Comparison of ENCODE assay signal across 8 mouse cellular contexts in genomic region chr5:115435755-115436379, GRCm38 (mm10). TPM values are rescaled to one million over a fixed set of nuclear protein-coding genes. Genes with fewer than 3 reads are reported as not detected.
A peak's percentile ranks its signal among the peaks of the same experiment; 100 is the strongest.
DNase-seq lines count a peak whose midpoint lies in the region; ATAC-seq and TF ChIP-seq lines count a peak whose summit lies in the region.

No protein-coding gene starts in this region.

- no peak for DNase-seq in heart, postnatal 0 days (ENCODE audit: low spot score)
- DNase-seq in heart, adult 18-20 months = no peak
- DNase-seq in embryonic facial prominence, embryonic 10.5 days (ENCODE audit: low spot score) = peak; percentile 37
- DNase-seq in hindbrain, postnatal 0 days (ENCODE audit: low spot score) = peak; percentile 9
- DNase-seq in neural tube, embryonic 10.5 days (ENCODE audit: extremely low spot score, low spot score) = peak; percentile 43
- DNase-seq in thymus, adult 18-20 months = no peak
- DNase-seq in adrenal gland, postnatal 14 days = no peak

- peak overlapping the region; percentile 68 for H3K9ac ChIP-seq in heart, postnatal 0 days (replicated peaks; ENCODE audit: low read depth, low read length)
- peak overlapping the region; percentile 61 for H3K9ac ChIP-seq in hindbrain, postnatal 0 days (replicated peaks; ENCODE audit: low read length)

- ATAC-seq in heart, postnatal 0 days (ENCODE audit: insufficient read depth, low read depth) = no peak
- no peak for ATAC-seq in hindbrain, postnatal 0 days
- no peak for ATAC-seq in megakaryocyte, adult 5-6 weeks (ENCODE audit: poor library complexity, severe bottlenecking)

- no peak overlapping the region for H3K27ac ChIP-seq in heart, postnatal 0 days (ENCODE audit: low read depth)
- peak overlapping the region; percentile 100 for H3K27ac ChIP-seq in embryonic facial prominence, embryonic 10.5 days (replicated peaks)
- H3K27ac ChIP-seq in hindbrain, postnatal 0 days = peak overlapping the region; percentile 98

- peak overlapping the region; percentile 78 for H3K4me2 ChIP-seq in heart, postnatal 0 days (ENCODE audit: low read depth, low read length)
- H3K4me2 ChIP-seq in hindbrain, postnatal 0 days (ENCODE audit: low read depth, low read length) = peak overlapping the region; percentile 59

- no peak for TF ChIP-seq EP300 in heart, postnatal 0 days (IDR thresholded peaks at IDR 0.05; ENCODE audit: low read depth)

- H3K36me3 ChIP-seq in heart, postnatal 0 days (replicated peaks; ENCODE audit: control insufficient read depth, insufficient read depth, low read length) = no peaks in the 10 kb centered on the region
- peaks cover 93% of the 10 kb centered on the region for H3K36me3 ChIP-seq in embryonic facial prominence, embryonic 10.5 days (replicated peaks)
- no peaks in the 10 kb centered on the region for H3K36me3 ChIP-seq in hindbrain, postnatal 0 days (ENCODE audit: insufficient read depth, low read length)

- peaks cover 7% of the 10 kb centered on the region for H3K27me3 ChIP-seq in heart, postnatal 0 days (ENCODE audit: control insufficient read depth, insufficient read depth, low read length)
- no peaks in the 10 kb centered on the region for H3K27me3 ChIP-seq in embryonic facial prominence, embryonic 10.5 days (replicated peaks; ENCODE audit: low read depth, poor library complexity, severe bottlenecking)
- no peaks in the 10 kb centered on the region for H3K27me3 ChIP-seq in hindbrain, postnatal 0 days (ENCODE audit: insufficient read depth, low read length)

- H3K4me1 ChIP-seq in heart, postnatal 0 days (ENCODE audit: control insufficient read depth, insufficient read depth) = peaks cover 9% of the 10 kb centered on the region
- peaks cover 100% of the 10 kb centered on the region for H3K4me1 ChIP-seq in embryonic facial prominence, embryonic 10.5 days
- H3K4me1 ChIP-seq in hindbrain, postnatal 0 days (ENCODE audit: insufficient read depth, low read length) = peaks cover 63% of the 10 kb centered on the region

- H3K4me3 ChIP-seq in heart, postnatal 0 days (ENCODE audit: low read depth, low read length) = peak overlapping the region; percentile 45
- peak overlapping the region; percentile 97 for H3K4me3 ChIP-seq in embryonic facial prominence, embryonic 10.5 days
- peak overlapping the region; percentile 26 for H3K4me3 ChIP-seq in hindbrain, postnatal 0 days (ENCODE audit: low read length)

- WGBS in heart, postnatal 0 days = 53% methylated on average over 8 of the region's 8 CpGs
- 10% methylated on average over 8 of the region's 8 CpGs for WGBS in embryonic facial prominence, embryonic 10.5 days
- WGBS in hindbrain, postnatal 0 days = 11% methylated on average over 8 of the region's 8 CpGs

- no peak for TF ChIP-seq CTCF in heart, postnatal 0 days (IDR thresholded peaks at IDR 0.05; ENCODE audit: low read depth)
- no peak for TF ChIP-seq CTCF in hindbrain, postnatal 0 days (IDR thresholded peaks at IDR 0.05; ENCODE audit: low read depth)

- H3K9me3 ChIP-seq in heart, postnatal 0 days (replicated peaks; ENCODE audit: control insufficient read depth, low read length) = no peaks in the 10 kb centered on the region
- no peaks in the 10 kb centered on the region for H3K9me3 ChIP-seq in embryonic facial prominence, embryonic 10.5 days
- H3K9me3 ChIP-seq in hindbrain, postnatal 0 days (ENCODE audit: low read length) = no peaks in the 10 kb centered on the region

RNA-seq across cellular contexts. Expression of gene Msi1, which starts 6.5 kb away (rescaled TPM):
- total RNA-seq in heart, postnatal 0 days (2014; rRNA removed; ENCODE audit: low replicate concordance) = 2.5 and 5.6 TPM in 2 replicates
- 0.99 and 1.1 TPM in 2 replicates for polyA plus RNA-seq in heart, postnatal 0 days (2015; fragmentation: Nextera tagmentation; extraction: Ambion mirVana)
- total RNA-seq in heart, adult 18-20 months (2021) = under 1 TPM; 0.40 to 0.67 TPM
- polyA plus RNA-seq in embryonic facial prominence, embryonic 10.5 days (2016; fragmentation: Nextera tagmentation; extraction: Ambion mirVana) = 86.3 and 111 TPM in 2 replicates
- total RNA-seq in hindbrain, postnatal 0 days (2014; rRNA removed) = 75.9 and 88.1 TPM in 2 replicates
- polyA plus RNA-seq in hindbrain, postnatal 0 days (2015; fragmentation: Nextera tagmentation; extraction: Ambion mirVana) = 45.1 and 46.2 TPM in 2 replicates
- total RNA-seq in megakaryocyte, adult 5-6 weeks (2015) = not detected in 2 replicates
- not detected in 2 replicates for total RNA-seq in megakaryocyte, adult 5-6 weeks (2017)
- 15.2 and 15.8 TPM in 2 replicates for total RNA-seq in adrenal gland, postnatal 14 days (2021)

RNA-seq across cellular contexts. Expression of gene Pla2g1b, which starts 30.2 kb away (rescaled TPM):
- not detected in 2 replicates for total RNA-seq in heart, postnatal 0 days (2014; rRNA removed; ENCODE audit: low replicate concordance)
- not detected in 2 replicates for polyA plus RNA-seq in heart, postnatal 0 days (2015; fragmentation: Nextera tagmentation; extraction: Ambion mirVana)
- total RNA-seq in heart, adult 18-20 months (2021) = not detected
- polyA plus RNA-seq in embryonic facial prominence, embryonic 10.5 days (2016; fragmentation: Nextera tagmentation; extraction: Ambion mirVana) = not detected in 2 replicates
- not detected in 2 replicates for total RNA-seq in hindbrain, postnatal 0 days (2014; rRNA removed)
- polyA plus RNA-seq in hindbrain, postnatal 0 days (2015; fragmentation: Nextera tagmentation; extraction: Ambion mirVana) = not detected in 2 replicates
- total RNA-seq in megakaryocyte, adult 5-6 weeks (2015) = not detected in 2 replicates
- total RNA-seq in megakaryocyte, adult 5-6 weeks (2017) = not detected in 2 replicates
- not detected in 2 replicates for total RNA-seq in adrenal gland, postnatal 14 days (2021)

RNA-seq across cellular contexts. Expression of gene Sirt4, which starts 48.7 kb away (rescaled TPM):
- 13.8 and 29.0 TPM in 2 replicates for total RNA-seq in heart, postnatal 0 days (2014; rRNA removed; ENCODE audit: low replicate concordance)
- polyA plus RNA-seq in heart, postnatal 0 days (2015; fragmentation: Nextera tagmentation; extraction: Ambion mirVana) = 14.5 and 15.4 TPM in 2 replicates
- 10 to 100 TPM; 13.6 to 19.5 TPM for total RNA-seq in heart, adult 18-20 months (2021)
- 14.5 and 16.0 TPM in 2 replicates for polyA plus RNA-seq in embryonic facial prominence, embryonic 10.5 days (2016; fragmentation: Nextera tagmentation; extraction: Ambion mirVana)
- 25.8 and 33.7 TPM in 2 replicates for total RNA-seq in hindbrain, postnatal 0 days (2014; rRNA removed)
- 20.2 and 21.8 TPM in 2 replicates for polyA plus RNA-seq in hindbrain, postnatal 0 days (2015; fragmentation: Nextera tagmentation; extraction: Ambion mirVana)
- total RNA-seq in megakaryocyte, adult 5-6 weeks (2015) = 3.6 and 5.4 TPM in 2 replicates
- total RNA-seq in megakaryocyte, adult 5-6 weeks (2017) = 2.0 and 3.3 TPM in 2 replicates
- 18.1 and 23.5 TPM in 2 replicates for total RNA-seq in adrenal gland, postnatal 14 days (2021)

Comparison
In these comparisons a context has a peak if more than half of its experiments do, and no peak if none do; other contexts are left out.
1. DNase-seq: peak in embryonic facial prominence, embryonic 10.5 days (single experiment), hindbrain, postnatal 0 days (single experiment) and neural tube, embryonic 10.5 days (single experiment); none in heart, postnatal 0 days (single experiment), heart, adult 18-20 months (0 of 2), thymus, adult 18-20 months (0 of 2) and adrenal gland, postnatal 14 days (single experiment).
2. H3K4me3 ChIP-seq: peak in every context shown above with its lines; median percentile 97 in embryonic facial prominence, embryonic 10.5 days; 45 in heart, postnatal 0 days; 26 in hindbrain, postnatal 0 days.